Mouse (Mus musculus) embryonic fibroblast, embryonic 13.5 days (primary cell): ENCODE results near the gene Cdc42ep2.

ENCODE experiments used
- CTCF ChIP-seq: IDR thresholded peaks from 2 replicates; pipeline ENCODE4 v1.5.1; 2011; ENCODE audit warnings: mild to moderate bottlenecking, control low read depth, low read length, moderate library complexity, borderline replicate concordance; ENCODE audit not compliant: insufficient read depth
- POLR2A ChIP-seq: IDR thresholded peaks from 2 replicates; pipeline ENCODE4 v1.6.1; 2011; ENCODE audit warnings: low read depth, mild to moderate bottlenecking, control low read depth, low read length, moderate library complexity

GRCm38 (mm10) chr19:5942581-5942980 lies 18.0 kb upstream of the Cdc42ep2 start:
- TF ChIP-seq POLR2A, result no peak
- no peak for TF ChIP-seq CTCF
